Mouse (Mus musculus) lung, adult 18-20 months (tissue): ENCODE data around the gene Rtel1.

Experiments used
- DNase-seq, 2 experiments: peaks; one replicate each; pipeline ENCODE4 v3.0.0; 2022; ENCODE audit warnings: mixed read lengths in 2 of 2

Rtel1 gene

DNA sequence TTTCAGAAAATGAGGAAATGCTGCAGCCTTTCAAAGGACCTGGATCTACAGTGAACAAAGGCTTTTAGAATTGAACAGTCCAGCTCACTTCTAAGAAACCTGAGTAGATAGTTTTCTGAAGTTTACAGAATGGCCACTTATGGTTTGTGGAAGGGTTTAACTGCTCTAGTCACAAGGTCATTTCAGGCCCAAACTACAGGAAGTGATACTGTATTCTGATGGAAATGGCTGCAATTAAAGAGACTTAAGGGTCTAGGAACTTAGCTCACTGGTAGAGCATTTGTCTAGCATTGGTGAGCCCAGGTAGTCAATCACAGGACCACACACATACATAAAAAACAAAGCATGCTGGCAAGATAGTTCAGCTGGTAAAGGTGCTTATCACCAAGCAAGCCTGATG, 13.0 kb downstream of the Rtel1 start:
- DNase-seq, result no peak

DNA sequence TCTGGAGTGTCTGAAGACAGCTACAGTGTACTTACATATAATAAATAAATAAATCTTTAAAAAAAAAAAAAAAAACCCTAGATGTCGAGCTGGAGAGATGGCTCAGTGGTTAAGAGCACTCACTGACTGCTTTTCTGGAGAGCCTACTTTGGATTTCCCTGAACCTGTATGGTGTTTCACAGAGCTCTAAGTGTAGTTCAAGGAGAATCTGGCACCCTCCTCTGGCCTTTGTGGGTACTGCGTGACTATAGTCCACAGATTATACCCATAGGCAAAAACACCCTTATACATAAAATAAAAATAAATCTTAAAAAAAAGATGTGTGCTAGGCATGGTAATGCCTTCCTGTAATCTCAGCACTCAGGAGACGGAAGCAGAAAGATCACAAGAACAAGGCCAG, 14.5 kb downstream of the Rtel1 start:
- peak; percentile 58 to 64 for DNase-seq

GRCm38 (mm10) chr2:181340426-181340825, 20.9 kb downstream of the Rtel1 start:
- no peak for DNase-seq

- peak in 1 of 2 experiments; percentile 7 for DNase-seq
Measured at GRCm38 (mm10) chr2:181342766-181343165, 23.2 kb downstream of the Rtel1 start.

GRCm38 (mm10) chr2:181356780-181357179, 37.2 kb downstream of the Rtel1 start:
- no peak for DNase-seq

DNA sequence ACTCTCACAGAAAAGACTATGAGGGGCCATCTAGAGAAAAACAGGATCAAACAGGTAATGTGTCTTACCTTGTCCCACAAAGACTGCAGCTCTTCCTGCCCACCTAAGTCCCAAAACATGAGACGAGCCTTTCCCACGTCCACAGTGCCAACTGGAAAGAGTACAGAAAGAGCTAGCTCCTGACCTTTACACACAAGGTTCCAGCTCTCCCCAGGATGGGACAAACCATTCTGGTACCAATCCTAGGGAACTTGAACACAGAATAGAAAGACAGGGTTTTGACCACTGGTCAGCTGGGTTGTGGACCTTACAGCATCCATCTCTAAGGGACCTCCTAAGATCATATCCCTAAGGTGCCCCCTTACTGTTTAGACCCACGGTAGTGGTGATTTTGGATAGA, 44.4 kb downstream of the Rtel1 start:
- DNase-seq, result no peak

- DNase-seq, result no peak
Measured at GRCm38 (mm10) chr2:181364487-181364859, 44.9 kb downstream of the Rtel1 start.

- peak; percentile 88 to 91 for DNase-seq
Measured at GRCm38 (mm10) chr2:181364860-181365596, 45.5 kb downstream of the Rtel1 start, which contains the start of the genes Zgpat and Arfrp1. Zgpat (plus strand) TSS chr2:181364928. Arfrp1 (minus strand) TSS chr2:181365404.

GRCm38 (mm10) chr2:181365655-181366075, 46.1 kb downstream of the Rtel1 start:
- DNase-seq, result peak in 1 of 2 experiments; percentile 21

DNA sequence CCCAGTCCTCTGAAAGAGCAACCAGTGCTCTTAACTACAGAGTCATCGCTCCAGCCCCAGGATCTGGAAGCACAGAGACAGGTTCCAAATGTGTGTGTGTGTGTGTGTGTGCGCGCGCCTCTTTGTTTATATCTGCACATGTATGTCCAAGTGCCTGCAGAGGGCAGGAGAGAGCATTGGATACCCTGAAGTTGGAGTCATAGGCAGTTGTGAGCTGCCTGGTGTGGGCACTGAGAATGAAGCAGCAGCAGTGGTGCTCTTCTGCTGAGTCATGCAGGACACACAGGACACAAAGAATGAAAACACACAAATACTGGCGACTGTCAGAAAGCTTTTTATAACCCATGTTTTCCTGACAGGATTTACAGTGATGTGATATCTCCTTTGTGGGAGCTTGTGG, 50.5 kb downstream of the Rtel1 start:
- no peak for DNase-seq

DNA sequence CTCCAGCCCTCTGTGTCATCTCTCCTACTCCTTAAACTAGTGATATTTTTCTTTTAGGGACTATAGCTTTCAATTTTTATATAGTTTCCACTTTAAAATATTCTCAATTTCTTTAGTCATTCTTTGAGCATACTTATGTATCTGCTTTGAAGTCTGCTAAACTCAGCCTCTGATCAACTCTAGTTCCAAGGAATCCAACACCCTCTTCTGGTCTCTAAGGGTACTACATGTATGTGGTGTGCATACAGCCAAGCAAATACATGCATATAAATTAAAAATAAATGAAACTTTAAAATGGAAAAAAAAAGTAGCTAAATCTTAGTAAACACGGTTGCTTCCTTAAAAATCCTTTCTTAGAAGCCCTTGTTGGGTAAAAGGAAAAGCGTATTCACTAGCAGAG, 56.2 kb downstream of the Rtel1 start:
- DNase-seq, result peak in 1 of 2 experiments; percentile 16

DNA sequence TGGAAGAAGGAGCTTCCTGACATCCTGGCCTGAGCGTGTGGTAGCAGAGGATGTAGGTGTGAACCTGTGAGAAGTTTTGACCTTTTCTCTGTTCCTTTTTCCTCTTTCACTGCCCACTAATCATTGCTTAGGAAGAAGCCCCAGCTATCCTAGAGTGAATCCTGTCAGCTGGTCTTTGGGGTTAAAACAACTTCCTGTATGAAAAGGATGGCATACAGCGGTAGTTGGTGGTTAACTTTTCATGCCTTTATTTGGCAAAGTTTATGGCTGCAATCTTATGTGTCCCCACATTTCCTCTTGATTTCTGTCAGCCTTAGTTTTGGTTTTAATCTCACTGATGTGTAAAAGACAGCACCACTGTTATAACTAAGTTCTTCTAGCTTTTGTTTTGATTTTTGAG, 57.7 kb downstream of the Rtel1 start:
- no peak for DNase-seq

DNA sequence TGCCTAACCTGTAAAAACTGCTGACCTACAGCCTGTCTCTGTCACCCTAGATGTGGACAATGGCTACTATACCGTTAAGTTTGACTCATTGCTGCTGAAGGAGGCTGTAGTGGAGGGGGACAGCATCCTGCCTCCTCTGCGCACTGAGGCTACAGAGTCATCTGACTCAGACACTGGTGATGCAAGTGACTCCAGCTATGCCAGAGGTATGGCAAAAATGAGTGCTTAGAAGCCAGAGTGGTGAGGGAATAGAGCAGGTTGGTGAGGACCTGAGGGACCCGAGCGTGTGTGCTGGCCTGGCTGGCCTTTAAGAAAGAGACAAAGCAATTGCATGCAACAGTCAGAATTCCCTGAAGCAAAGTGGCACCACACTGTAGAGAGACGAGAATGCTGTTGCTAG, 59.2 kb downstream of the Rtel1 start:
- no peak for DNase-seq

DNA sequence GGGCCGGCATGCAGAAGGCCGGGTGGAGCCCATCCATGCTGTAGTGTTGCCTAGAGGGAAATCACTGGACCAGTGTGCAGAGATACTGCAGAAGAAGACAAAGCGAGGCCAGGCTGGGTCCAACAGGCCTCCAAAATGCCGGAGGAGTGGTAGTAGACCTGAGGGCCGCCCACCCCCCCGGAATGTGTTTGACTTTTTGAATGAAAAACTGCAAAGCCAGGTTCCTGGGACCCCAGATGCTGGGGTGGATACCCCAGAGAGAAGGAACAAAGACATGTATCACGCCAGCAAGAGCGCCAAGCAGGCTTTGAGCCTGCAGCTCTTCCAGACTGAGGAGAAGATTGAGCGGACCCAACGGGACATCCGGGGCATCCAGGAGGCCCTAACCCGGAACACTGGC, 60.2 kb downstream of the Rtel1 start, which contains the start of gene Lime1:
Gene Lime1, plus strand, starts transcription at position 301 of the 400 bp plus-strand sequence.
- DNase-seq, result no peak

DNA sequence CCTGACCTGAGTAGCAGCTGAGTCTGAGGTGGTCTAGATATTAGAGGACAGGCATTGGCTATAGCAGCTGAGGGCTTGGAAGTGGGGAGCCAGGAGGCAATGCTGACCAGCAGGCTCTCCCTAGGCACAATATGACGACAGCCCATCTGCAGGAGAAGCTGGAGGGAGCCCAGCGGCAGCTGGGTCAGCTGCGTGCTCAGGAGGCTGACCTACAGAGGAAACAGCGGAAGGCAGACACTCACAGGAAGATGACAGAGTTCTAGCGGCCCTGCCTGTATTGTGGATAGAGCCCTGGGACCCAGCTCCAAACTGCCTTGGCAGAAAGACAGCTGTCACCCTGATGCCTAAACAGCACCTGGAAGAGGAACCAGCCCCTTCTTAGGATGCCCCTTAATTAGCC, 60.7 kb downstream of the Rtel1 start:
- DNase-seq, result no peak

DNA sequence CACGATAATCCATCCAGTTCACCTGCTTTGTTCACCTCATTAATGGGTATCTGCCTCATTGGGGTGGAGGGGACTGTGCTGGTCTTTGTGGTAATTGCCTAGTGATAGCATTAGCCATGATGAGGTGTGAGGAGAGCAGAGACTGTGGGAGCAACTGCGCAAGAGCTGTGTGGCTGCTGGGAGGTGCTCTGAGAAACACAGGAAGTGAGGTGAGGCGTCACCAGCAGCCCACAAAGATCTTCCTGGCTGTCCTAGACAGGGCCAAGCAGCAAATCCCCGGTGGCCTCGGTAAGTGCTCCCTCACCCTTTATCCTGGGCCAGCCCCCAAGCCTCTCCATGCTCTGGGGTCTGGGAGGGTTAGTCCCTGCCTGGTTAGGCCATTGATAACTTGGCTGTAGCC, 61.6 kb downstream of the Rtel1 start:
- DNase-seq, result no peak

- no peak for DNase-seq
Measured at GRCm38 (mm10) chr2:181381631-181382306, 62.2 kb downstream of the Rtel1 start.

GRCm38 (mm10) chr2:181384463-181384862, 64.9 kb downstream of the Rtel1 start:
- no peak for DNase-seq

DNA sequence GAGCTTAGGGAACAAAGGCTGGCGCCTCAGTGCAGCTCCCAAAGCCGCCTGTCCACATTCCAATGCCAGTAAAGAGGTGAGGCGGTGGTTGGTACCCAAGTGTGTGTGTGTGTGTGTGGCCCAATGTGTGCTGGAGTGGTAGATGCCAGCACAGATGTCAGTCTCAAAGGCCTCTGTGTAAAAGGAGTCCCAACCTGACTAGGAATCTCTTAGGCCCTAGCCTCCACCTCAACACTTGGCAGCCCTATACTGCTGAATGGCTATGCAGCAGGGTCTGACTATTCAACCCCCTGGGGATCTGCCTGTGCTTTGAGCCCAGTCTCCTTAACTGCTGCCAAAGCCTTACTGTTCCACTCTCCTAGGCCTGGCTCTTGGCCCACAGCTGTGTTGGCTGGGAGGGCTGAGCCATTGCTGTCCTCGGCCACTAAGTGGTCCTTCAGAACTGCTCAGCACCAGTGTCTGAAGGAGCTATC, 65.4 kb downstream of the Rtel1 start:
- DNase-seq, result peak; percentile 71 to 77

DNA sequence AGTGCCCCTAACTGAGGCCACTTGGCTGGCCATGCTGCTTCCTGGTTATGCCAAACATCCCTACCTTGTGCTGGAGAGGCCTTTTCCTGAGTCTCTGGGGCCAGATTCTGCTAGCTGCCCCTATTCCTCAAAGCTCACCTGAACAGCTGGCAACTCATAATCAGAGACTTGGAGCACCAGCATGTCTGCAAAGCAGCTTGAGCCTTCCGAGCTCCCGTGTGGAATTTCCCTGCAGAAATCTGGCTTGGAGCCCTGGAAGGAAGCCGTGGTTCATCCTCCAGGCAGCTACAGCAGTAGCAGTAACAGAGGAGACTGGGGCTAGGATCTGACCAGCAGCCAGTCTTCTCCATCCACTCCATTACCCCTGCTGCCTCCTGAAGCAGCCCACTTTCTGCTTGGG, 66.3 kb downstream of the Rtel1 start:
- DNase-seq, result peak in 1 of 2 experiments; percentile 23

DNA sequence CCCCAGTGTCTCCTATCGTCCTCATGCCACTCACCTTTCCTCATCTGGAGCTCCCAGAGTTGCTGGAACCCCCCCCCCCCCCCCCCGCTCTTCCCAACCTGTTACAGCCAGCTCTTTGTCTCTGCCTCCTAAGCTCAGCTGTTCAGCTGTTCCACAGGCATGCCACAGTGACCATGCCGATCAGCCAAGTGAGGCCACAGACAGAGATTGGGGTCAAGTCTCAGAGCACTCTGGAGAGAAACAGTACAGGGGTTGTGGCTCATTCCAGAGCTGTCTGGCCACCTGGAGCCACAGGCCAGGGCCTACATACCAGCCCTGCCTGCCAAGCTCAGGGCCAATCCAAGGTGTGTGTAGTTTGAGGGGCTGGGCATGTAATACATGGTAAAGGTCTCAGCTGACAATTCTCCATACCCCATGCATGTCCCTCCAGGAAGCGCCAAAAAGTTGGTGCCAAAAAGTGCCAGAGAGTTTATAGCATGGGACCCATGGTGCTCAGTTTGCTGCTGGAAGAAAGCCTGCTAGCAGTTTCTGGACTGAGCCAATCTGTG, 67.2 kb downstream of the Rtel1 start:
- DNase-seq, result no peak

- DNase-seq, result no peak
Measured at GRCm38 (mm10) chr2:181390136-181390870, 70.8 kb downstream of the Rtel1 start.

- no peak for DNase-seq
Measured at GRCm38 (mm10) chr2:181391022-181391421, 71.5 kb downstream of the Rtel1 start.
